Mouse (Mus musculus): ENCODE results near the gene Rfpl4. TPM values are rescaled to one million over a fixed set of nuclear protein-coding genes. Genes with fewer than 3 reads are reported as not detected.
A peak's percentile ranks its signal among the peaks of the same experiment; 100 is the strongest.

Gene Rfpl4
- polyA plus RNA-seq, 1 experiment = not detected

DNA sequence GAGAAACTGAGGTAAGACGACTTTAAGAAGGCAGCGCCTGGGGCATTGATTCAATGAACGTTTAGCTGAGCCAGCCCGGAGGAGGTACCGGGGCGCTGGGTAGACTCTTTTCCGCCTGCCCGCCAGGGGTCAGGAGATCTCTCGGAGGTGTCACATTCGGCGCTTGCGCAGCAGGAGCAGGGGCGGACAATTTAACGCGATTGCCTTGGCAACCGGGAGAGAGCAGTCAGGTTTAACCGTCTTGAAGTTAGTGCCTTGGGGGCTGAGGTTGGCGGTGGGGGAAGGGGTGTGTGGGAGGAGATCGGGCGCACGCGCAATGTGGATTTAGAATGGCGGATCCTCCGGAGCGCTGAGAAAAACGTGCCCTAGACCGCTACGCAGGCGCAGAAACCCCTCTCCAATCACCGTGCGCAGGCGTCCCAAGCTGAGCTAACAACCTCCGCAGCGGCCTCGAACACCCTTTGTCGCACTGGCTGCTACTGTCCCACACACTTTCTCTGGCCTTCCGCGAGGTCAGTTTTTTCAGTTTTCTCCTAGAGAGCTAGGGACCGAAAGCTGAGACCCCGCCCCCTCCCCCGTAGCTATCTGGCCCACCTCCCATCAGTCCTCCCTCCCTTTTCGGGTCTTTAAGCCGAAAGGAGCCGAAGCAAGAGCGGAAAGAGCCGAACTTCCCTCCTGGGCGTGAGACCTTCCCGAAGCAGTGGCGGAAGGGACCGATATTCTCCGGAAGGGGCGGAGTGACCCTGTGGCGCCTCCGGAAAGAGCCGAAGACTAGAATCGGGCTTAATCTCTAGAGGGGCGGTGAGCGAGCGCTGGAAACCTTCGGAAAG is 55.6 kb downstream of the Rfpl4 start:
- peak overlapping the region; percentile 93 for H3K9ac ChIP-seq (ENCODE audit: low read depth, poor library complexity, severe bottlenecking)
- peak overlapping the region; percentile 95 for H3K27ac ChIP-seq (ENCODE audit: insufficient read depth, low read length)
- no peaks in the 10 kb centered on the region for H3K36me3 ChIP-seq (ENCODE audit: control insufficient read depth, insufficient read depth, low read length, poor library complexity, severe bottlenecking)
- TF ChIP-seq POLR2A (IDR thresholded peaks at IDR 0.05; ENCODE audit: insufficient read depth, low read length) (no peak), CTCF (IDR thresholded peaks at IDR 0.05; ENCODE audit: low read depth, low read length) (peak; percentile 67), EP300 (IDR thresholded peaks at IDR 0.05; ENCODE audit: insufficient read depth, low read depth, low read length) (peak; percentile 72; the same call in 1 of the 2 replicates)
- no peaks in the 10 kb centered on the region for H3K27me3 ChIP-seq (ENCODE audit: control insufficient read depth, insufficient read depth, low read length, poor library complexity, severe bottlenecking)
- H3K4me1 ChIP-seq (ENCODE audit: control insufficient read depth, insufficient read depth, low read length) = peaks cover 9% of the 10 kb centered on the region
- peak overlapping the region; percentile 87 for H3K4me3 ChIP-seq (ENCODE audit: low read depth, low read length)
- H3K9me3 ChIP-seq (replicated peaks; ENCODE audit: control insufficient read depth, insufficient read depth, low read length, poor library complexity, severe bottlenecking) = no peaks in the 10 kb centered on the region

DNA sequence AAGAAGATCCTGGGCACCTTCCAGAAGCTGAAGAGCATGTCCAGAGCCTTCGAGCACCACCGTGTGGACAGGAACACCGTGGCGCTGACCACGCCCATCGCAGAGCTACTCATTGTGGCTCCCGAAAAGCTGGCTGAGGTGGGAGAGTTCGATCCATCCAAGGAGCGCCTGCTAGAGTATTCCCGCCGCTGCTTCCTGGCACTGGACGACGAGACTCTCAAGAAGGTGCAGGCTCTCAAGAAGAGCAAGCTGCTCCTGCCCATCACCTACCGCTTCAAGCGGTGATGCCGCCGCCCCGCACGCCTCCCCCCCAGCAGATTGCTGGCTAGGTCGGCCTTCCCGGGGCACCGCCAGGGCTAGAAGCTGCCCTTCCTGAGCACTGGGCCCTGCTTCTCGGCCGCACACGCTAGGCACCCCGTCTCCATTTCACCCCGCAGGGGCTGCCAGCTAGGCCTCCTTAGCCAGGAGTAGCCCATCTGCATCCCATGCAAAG is 56.5 kb downstream of the Rfpl4 start:
- Histone ChIP-seq H3K9me3 (replicated peaks; ENCODE audit: control insufficient read depth, insufficient read depth, low read length, poor library complexity, severe bottlenecking) (no peaks in the 10 kb centered on the region), H3K36me3 (ENCODE audit: control insufficient read depth, insufficient read depth, low read length, poor library complexity, severe bottlenecking) (no peaks in the 10 kb centered on the region), H3K27me3 (ENCODE audit: control insufficient read depth, insufficient read depth, low read length, poor library complexity, severe bottlenecking) (no peaks in the 10 kb centered on the region), H3K4me3 (ENCODE audit: low read depth, low read length) (peak overlapping the region; percentile 87), H3K4me1 (ENCODE audit: control insufficient read depth, insufficient read depth, low read length) (peaks cover 6% of the 10 kb centered on the region), H3K9ac (ENCODE audit: low read depth, poor library complexity, severe bottlenecking) (peak overlapping the region; percentile 93), H3K27ac (ENCODE audit: insufficient read depth, low read length) (peak overlapping the region; percentile 95)
- TF ChIP-seq CTCF (IDR thresholded peaks at IDR 0.05; ENCODE audit: low read depth, low read length) = peak; percentile 76
- TF ChIP-seq EP300 (IDR thresholded peaks at IDR 0.05; ENCODE audit: insufficient read depth, low read depth, low read length) = no peak
- TF ChIP-seq POLR2A (IDR thresholded peaks at IDR 0.05; ENCODE audit: insufficient read depth, low read length) = no peak

Other genes with a start within 250 kb of the Rfpl4 start
- 3.8 and 4.2 TPM in 2 replicates for gene Isoc2b, start 246.7 kb downstream of the Rfpl4 start, polyA plus RNA-seq (2011; ENCODE audit: insufficient read depth, insufficient read length, low read depth, missing spikeins)
- 3.3 and 4.3 TPM in 2 replicates for gene Isoc2a, start 239.8 kb downstream of the Rfpl4 start, polyA plus RNA-seq (2011; ENCODE audit: insufficient read depth, insufficient read length, low read depth, missing spikeins)
- gene Gm36210, start 210.4 kb downstream of the Rfpl4 start, polyA plus RNA-seq (2011; ENCODE audit: insufficient read depth, insufficient read length, low read depth, missing spikeins) = 1.1 TPM in 2 replicates
- gene Zfp628, start 201.7 kb downstream of the Rfpl4 start, polyA plus RNA-seq (2011; ENCODE audit: insufficient read depth, insufficient read length, low read depth, missing spikeins) = 5.0 and 5.4 TPM in 2 replicates
- 2.2 and 3.3 TPM in 2 replicates for gene Nat14, start 194.9 kb downstream of the Rfpl4 start, polyA plus RNA-seq (2011; ENCODE audit: insufficient read depth, insufficient read length, low read depth, missing spikeins)
- 1.5 and 2.0 TPM in 2 replicates for gene Ssc5d, start 191.2 kb downstream of the Rfpl4 start, polyA plus RNA-seq (2011; ENCODE audit: insufficient read depth, insufficient read length, low read depth, missing spikeins)
- gene Sbk2, start 152.5 kb downstream of the Rfpl4 start, polyA plus RNA-seq (2011; ENCODE audit: insufficient read depth, insufficient read length, low read depth, missing spikeins) = 0.48 and 1.0 TPM in 2 replicates
- gene Sbk3, start 145.8 kb downstream of the Rfpl4 start, polyA plus RNA-seq (2011; ENCODE audit: insufficient read depth, insufficient read length, low read depth, missing spikeins) = 0.25 and 0.55 TPM in 2 replicates
- 7.6 and 10.9 TPM in 2 replicates for gene Zfp579, start 120.8 kb downstream of the Rfpl4 start, polyA plus RNA-seq (2011; ENCODE audit: insufficient read depth, insufficient read length, low read depth, missing spikeins)
- 2.5 and 4.7 TPM in 2 replicates for gene Zfp524, start 102.5 kb downstream of the Rfpl4 start, polyA plus RNA-seq (2011; ENCODE audit: insufficient read depth, insufficient read length, low read depth, missing spikeins)
- gene Fiz1, start 102.3 kb downstream of the Rfpl4 start, polyA plus RNA-seq (2011; ENCODE audit: insufficient read depth, insufficient read length, low read depth, missing spikeins) = 43.2 and 57.0 TPM in 2 replicates
- gene Gm44973, start 101.5 kb downstream of the Rfpl4 start, polyA plus RNA-seq (2011; ENCODE audit: insufficient read depth, insufficient read length, low read depth, missing spikeins) = not detected in 2 replicates
- gene Zfp865, start 96.6 kb downstream of the Rfpl4 start, polyA plus RNA-seq (2011; ENCODE audit: insufficient read depth, insufficient read length, low read depth, missing spikeins) = 23.0 and 24.7 TPM in 2 replicates
- 5.6 and 5.7 TPM in 2 replicates for gene Ccdc106, start 96.4 kb downstream of the Rfpl4 start, polyA plus RNA-seq (2011; ENCODE audit: insufficient read depth, insufficient read length, low read depth, missing spikeins)
- 1.9 TPM in 1 of 2 replicates, not detected in the other for gene 4632433K11Rik, start 82.8 kb downstream of the Rfpl4 start, polyA plus RNA-seq (2011; ENCODE audit: insufficient read depth, insufficient read length, low read depth, missing spikeins)
- gene Zfp784, start 78.5 kb downstream of the Rfpl4 start, polyA plus RNA-seq (2011; ENCODE audit: insufficient read depth, insufficient read length, low read depth, missing spikeins) = 0.30 TPM in 1 of 2 replicates, not detected in the other
- 14.0 and 16.0 TPM in 2 replicates for gene Zfp580, start 65.4 kb downstream of the Rfpl4 start, polyA plus RNA-seq (2011; ENCODE audit: insufficient read depth, insufficient read length, low read depth, missing spikeins)
- gene U2af2, start 54.8 kb downstream of the Rfpl4 start, polyA plus RNA-seq (2011; ENCODE audit: insufficient read depth, insufficient read length, low read depth, missing spikeins) = 236 and 262 TPM in 2 replicates
- gene Epn1, start 36.7 kb downstream of the Rfpl4 start, polyA plus RNA-seq (2011; ENCODE audit: insufficient read depth, insufficient read length, low read depth, missing spikeins) = 68.8 and 69.1 TPM in 2 replicates
- gene Rasl2-9, start 9.0 kb upstream of the Rfpl4 start, polyA plus RNA-seq (2011; ENCODE audit: insufficient read depth, insufficient read length, low read depth, missing spikeins) = 0.90 and 1.3 TPM in 2 replicates
- gene Vmn1r55, start 32.7 kb upstream of the Rfpl4 start, polyA plus RNA-seq (2011; ENCODE audit: insufficient read depth, insufficient read length, low read depth, missing spikeins) = 0.06 TPM in 2 replicates
- gene Vmn1r56, start 79.8 kb upstream of the Rfpl4 start, polyA plus RNA-seq (2011; ENCODE audit: insufficient read depth, insufficient read length, low read depth, missing spikeins) = not detected in 2 replicates
- not detected in 2 replicates for gene Vmn1r57, start 101.5 kb upstream of the Rfpl4 start, polyA plus RNA-seq (2011; ENCODE audit: insufficient read depth, insufficient read length, low read depth, missing spikeins)
- not detected in 2 replicates for gene Gm5065, start 233.6 kb upstream of the Rfpl4 start, polyA plus RNA-seq (2011; ENCODE audit: insufficient read depth, insufficient read length, low read depth, missing spikeins)
- gene Nlrp2, start 234.1 kb upstream of the Rfpl4 start, polyA plus RNA-seq (2011; ENCODE audit: insufficient read depth, insufficient read length, low read depth, missing spikeins) = not detected in 2 replicates

Measured in ES-Bruce4 (cell line).